In the genomic region with DNA sequence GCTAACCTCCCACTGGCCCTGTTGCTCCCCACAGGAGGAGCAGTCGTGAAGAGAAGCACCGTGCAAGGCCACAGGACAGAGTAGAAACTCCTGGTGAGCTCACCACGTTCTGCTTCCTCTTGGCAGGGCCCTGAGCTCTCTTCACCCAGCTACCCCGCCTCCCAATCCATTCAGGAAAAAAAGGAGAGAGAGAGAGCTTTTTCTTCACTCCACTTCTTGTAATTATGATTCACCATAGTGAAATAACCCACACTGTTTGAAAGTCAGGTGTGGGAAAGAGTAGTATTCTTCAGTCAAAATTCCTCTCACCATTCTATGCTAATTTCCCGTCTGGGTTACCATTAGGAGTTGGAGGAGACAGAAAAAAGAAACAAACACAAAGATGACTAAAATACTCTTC, we compare ENCODE assay signal across 14 mouse cellular contexts. TPM values are rescaled to one million over a fixed set of nuclear protein-coding genes. Genes with fewer than 3 reads are reported as not detected.
DNase-seq lines count a peak whose midpoint lies in the region; ATAC-seq lines count a peak whose summit lies in the region.
"Had no signal": no experiment of that assay in that cellular context is flagged by ENCODE, and none has a peak within 500 bp of the region (broad histone marks: within the 10 kb centered on the region; RNA-seq: fewer than 3 reads in every experiment).

No protein-coding gene starts in this region.

- no peak overlapping the region for H3K9ac ChIP-seq in forebrain, embryonic 12.5 days
- no peak overlapping the region for H3K9ac ChIP-seq in hindbrain, embryonic 16.5 days (ENCODE audit: low read depth, low read length)
- H3K9ac ChIP-seq in neural tube, embryonic 12.5 days: no peak overlapping the region
- H3K9ac ChIP-seq: liver, embryonic 13.5 days had no signal

- 20% methylated on average over 5 of the region's 5 CpGs for WGBS in forebrain, embryonic 12.5 days
- WGBS in hindbrain, embryonic 16.5 days: 11% methylated on average over 5 of the region's 5 CpGs
- 21% methylated on average over 5 of the region's 5 CpGs for WGBS in neural tube, embryonic 12.5 days

- H3K36me3 ChIP-seq in forebrain, embryonic 12.5 days (replicated peaks): peaks cover 11% of the 10 kb centered on the region; the same call in 1 of the 2 replicates
- H3K36me3 ChIP-seq in hindbrain, embryonic 16.5 days (ENCODE audit: control insufficient read depth, insufficient read depth, low read length): no peaks in the 10 kb centered on the region; the same call in 1 of the 2 replicates
- peaks cover 19% of the 10 kb centered on the region for H3K36me3 ChIP-seq in neural tube, embryonic 12.5 days
- H3K36me3 ChIP-seq: liver, embryonic 13.5 days had no signal

- H3K4me3 ChIP-seq in forebrain, embryonic 12.5 days (replicated peaks): no peak overlapping the region
- no peak overlapping the region for H3K4me3 ChIP-seq in hindbrain, embryonic 16.5 days (ENCODE audit: low read length)
- no peak overlapping the region for H3K4me3 ChIP-seq in neural tube, embryonic 12.5 days
- H3K4me3 ChIP-seq: heart, adult 2 months; liver, embryonic 13.5 days had no signal

- H3K4me2 ChIP-seq in forebrain, embryonic 12.5 days: peak overlapping the region; percentile 55
- peak overlapping the region; percentile 57; the same call in 1 of the 2 replicates for H3K4me2 ChIP-seq in hindbrain, embryonic 16.5 days (ENCODE audit: low read length)
- H3K4me2 ChIP-seq in neural tube, embryonic 12.5 days (replicated peaks): peak overlapping the region; percentile 59

- peaks cover 67% of the 10 kb centered on the region for H3K4me1 ChIP-seq in forebrain, embryonic 12.5 days
- H3K4me1 ChIP-seq in hindbrain, embryonic 16.5 days (ENCODE audit: control insufficient read depth, insufficient read depth, low read depth, low read length): peaks cover 29% of the 10 kb centered on the region
- peaks cover 43% of the 10 kb centered on the region for H3K4me1 ChIP-seq in neural tube, embryonic 12.5 days
- H3K4me1 ChIP-seq: liver, embryonic 13.5 days had no signal

- no peak overlapping the region for H3K27ac ChIP-seq in forebrain, embryonic 12.5 days
- H3K27ac ChIP-seq in hindbrain, embryonic 16.5 days (ENCODE audit: low read depth, low read length): peak overlapping the region; percentile 50; the same call in 1 of the 2 replicates
- H3K27ac ChIP-seq in neural tube, embryonic 12.5 days: no peak overlapping the region
- H3K27ac ChIP-seq: heart, adult 2 months; liver, embryonic 13.5 days; macrophage had no signal

- no peak for DNase-seq in frontal cortex, postnatal 36 days (ENCODE audit: low spot score in 2 of 2)
- DNase-seq in cerebellum, adult 8-10 months: no peak
- DNase-seq in kidney, postnatal 4 days: no peak
- no peak for DNase-seq in kidney, adult 18-20 months
- DNase-seq: cerebellum, postnatal 14 days; heart, adult 2 months; heart, postnatal 36 days; kidney, postnatal 25 days; liver, embryonic 13.5 days had no signal

- peak; percentile 25 for ATAC-seq in frontal cortex, adult (ENCODE audit: low TSS enrichment)
- no peak for ATAC-seq in forebrain, embryonic 12.5 days (ENCODE audit: low FRiP score)
- no peak for ATAC-seq in hindbrain, embryonic 16.5 days
- ATAC-seq in neural tube, embryonic 12.5 days (ENCODE audit: low FRiP score, low read depth): no peak

- no peaks in the 10 kb centered on the region for H3K9me3 ChIP-seq in forebrain, embryonic 12.5 days
- no peaks in the 10 kb centered on the region for H3K9me3 ChIP-seq in hindbrain, embryonic 16.5 days (ENCODE audit: control insufficient read depth, low read length)
- no peaks in the 10 kb centered on the region for H3K9me3 ChIP-seq in neural tube, embryonic 12.5 days
- H3K9me3 ChIP-seq: liver, embryonic 13.5 days had no signal

- H3K27me3 ChIP-seq in forebrain, embryonic 12.5 days: no peaks in the 10 kb centered on the region
- H3K27me3 ChIP-seq in hindbrain, embryonic 16.5 days (replicated peaks; ENCODE audit: control insufficient read depth, insufficient read depth, low read length): no peaks in the 10 kb centered on the region
- H3K27me3 ChIP-seq in neural tube, embryonic 12.5 days (replicated peaks): no peaks in the 10 kb centered on the region

RNA-seq across cellular contexts. Expression of a gene that starts 48.1 kb away (rescaled TPM):
- 154 and 231 TPM in 2 replicates for polyA plus RNA-seq in forebrain, embryonic 12.5 days (2016; fragmentation: Nextera tagmentation; extraction: Ambion mirVana)
- 148 and 150 TPM in 2 replicates for polyA plus RNA-seq in hindbrain, embryonic 16.5 days (2015; fragmentation: Nextera tagmentation; extraction: Ambion mirVana)
- 392 and 466 TPM in 2 replicates for polyA plus RNA-seq in neural tube, embryonic 12.5 days (2016; fragmentation: Nextera tagmentation; extraction: Ambion mirVana)
